Mouse (Mus musculus): Measurements from ENCODE around the gene Cnnm2.

- TF ChIP-seq ZNF384 (IDR thresholded peaks at IDR 0.05; ENCODE audit: low read depth, low read length), result no peak
- no peak for TF ChIP-seq HCFC1 (IDR thresholded peaks at IDR 0.05; ENCODE audit: borderline replicate concordance, insufficient read depth, low read length)
Observed at GRCm38 (mm10) chr19:46865381-46865780, 104.0 kb downstream of the Cnnm2 start.

Measured in ES-E14 (cell line).